Comparison of ENCODE assay signal across 9 mouse cellular contexts in the genomic region with DNA sequence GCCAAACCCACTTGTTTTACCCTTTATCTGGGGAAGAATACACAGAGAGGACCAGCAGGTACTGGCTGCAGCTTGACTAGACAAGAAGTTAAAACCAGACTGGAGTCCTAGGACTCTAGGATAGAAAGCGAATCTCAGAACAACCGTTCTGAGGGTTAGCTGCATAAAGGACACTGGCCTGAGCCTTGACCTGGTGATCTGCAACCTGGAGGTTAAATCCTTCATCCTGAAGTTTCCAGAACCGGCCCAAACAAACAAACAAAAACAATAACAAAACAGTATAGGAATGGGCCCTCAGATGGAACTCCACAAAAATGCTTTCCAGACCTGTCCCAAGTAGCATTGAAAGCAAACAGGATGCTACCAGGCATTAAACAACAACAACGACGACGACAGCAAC. TPM values are rescaled to one million over a fixed set of nuclear protein-coding genes. Genes with fewer than 3 reads are reported as not detected.
DNase-seq lines count a peak whose midpoint lies in the region; ATAC-seq and TF ChIP-seq lines count a peak whose summit lies in the region.
"Had no signal": no experiment of that assay in that cellular context is flagged by ENCODE, and none has a peak within 500 bp of the region (broad histone marks: within the 10 kb centered on the region; RNA-seq: fewer than 3 reads in every experiment).

A gene (minus strand): TSS at position 101 of the 400 bp plus-strand sequence.

- H3K9me3 ChIP-seq in kidney, embryonic 14.5 days (ENCODE audit: control insufficient read depth, low read length): no peaks in the 10 kb centered on the region
- H3K9me3 ChIP-seq in heart, postnatal 0 days (replicated peaks; ENCODE audit: control insufficient read depth, low read length): no peaks in the 10 kb centered on the region
- H3K9me3 ChIP-seq in limb, embryonic 15.5 days: no peaks in the 10 kb centered on the region

- H3K9ac ChIP-seq in kidney, embryonic 14.5 days (ENCODE audit: low read depth, low read length): peak within 1 kb of the TSS; percentile 42
- peak within 1 kb of the TSS; percentile 7; the same call in 1 of the 2 replicates for H3K9ac ChIP-seq in heart, postnatal 0 days (replicated peaks; ENCODE audit: low read depth, low read length)
- 0 out of 2 replicates have a peak within 1 kb of the TSS, but pooled peaks have one; percentile 39 for H3K9ac ChIP-seq in limb, embryonic 15.5 days

- TF ChIP-seq CTCF in heart, postnatal 0 days (IDR thresholded peaks at IDR 0.05; ENCODE audit: low read depth): no peak

- no peak within 1 kb of the TSS for H3K27ac ChIP-seq in kidney, embryonic 14.5 days (ENCODE audit: low read depth, low read length)
- no peak within 1 kb of the TSS for H3K27ac ChIP-seq in heart, postnatal 0 days (ENCODE audit: low read depth)
- no peak within 1 kb of the TSS for H3K27ac ChIP-seq in limb, embryonic 15.5 days

- peak within 1 kb of the TSS; percentile 91 for H3K4me2 ChIP-seq in kidney, embryonic 14.5 days (replicated peaks; ENCODE audit: low read depth, low read length)
- peak within 1 kb of the TSS; percentile 81 for H3K4me2 ChIP-seq in heart, postnatal 0 days (ENCODE audit: low read depth, low read length)
- peak within 1 kb of the TSS; percentile 99 for H3K4me2 ChIP-seq in limb, embryonic 15.5 days

- WGBS in kidney, embryonic 14.5 days: 22% methylated on average over 6 of the region's 6 CpGs
- 52% methylated on average over 6 of the region's 6 CpGs for WGBS in heart, postnatal 0 days
- 24% methylated on average over 6 of the region's 6 CpGs for WGBS in limb, embryonic 15.5 days

- H3K36me3 ChIP-seq in kidney, embryonic 14.5 days (ENCODE audit: control insufficient read depth, insufficient read depth, low read length): no peaks in the 10 kb centered on the region
- H3K36me3 ChIP-seq in heart, postnatal 0 days (replicated peaks; ENCODE audit: control insufficient read depth, insufficient read depth, low read length): no peaks in the 10 kb centered on the region
- no peaks in the 10 kb centered on the region for H3K36me3 ChIP-seq in limb, embryonic 15.5 days

- no peak for ATAC-seq in kidney, embryonic 14.5 days (ENCODE audit: low FRiP score, low TSS enrichment)
- ATAC-seq in heart, postnatal 0 days (ENCODE audit: insufficient read depth, low read depth): no peak
- ATAC-seq in limb, embryonic 15.5 days (ENCODE audit: insufficient number of reproducible peaks, low FRiP score, low TSS enrichment, low read depth): no peak

- DNase-seq in kidney, adult 18-20 months: no peak
- no peak for DNase-seq in adrenal gland, postnatal 25 days
- no peak for DNase-seq in heart, postnatal 0 days (ENCODE audit: low spot score)
- no peak for DNase-seq in embryo, embryonic 10.5 days (ENCODE audit: low spot score)
- no peak for DNase-seq in right cerebral cortex, postnatal 36 days (ENCODE audit: low spot score in 2 of 2)
- no peak for DNase-seq in embryo, embryonic 10 days (ENCODE audit: low spot score)

- peaks cover 8% of the 10 kb centered on the region; the same call in 1 of the 2 replicates for H3K4me1 ChIP-seq in kidney, embryonic 14.5 days (ENCODE audit: control insufficient read depth, insufficient read depth, low read length)
- no peaks in the 10 kb centered on the region; the same call in 1 of the 2 replicates for H3K4me1 ChIP-seq in heart, postnatal 0 days (ENCODE audit: control insufficient read depth, insufficient read depth)
- peaks cover 18% of the 10 kb centered on the region for H3K4me1 ChIP-seq in limb, embryonic 15.5 days

- TF ChIP-seq EP300 in heart, postnatal 0 days (IDR thresholded peaks at IDR 0.05; ENCODE audit: low read depth): no peak

- peak within 1 kb of the TSS; percentile 54 for H3K4me3 ChIP-seq in kidney, embryonic 14.5 days (ENCODE audit: low read length)
- H3K4me3 ChIP-seq in heart, postnatal 0 days (ENCODE audit: low read depth, low read length): peak within 1 kb of the TSS; percentile 56
- peak within 1 kb of the TSS; percentile 59 for H3K4me3 ChIP-seq in limb, embryonic 15.5 days
- H3K4me3 ChIP-seq: myocyte had no signal

- peaks cover 24% of the 10 kb centered on the region for H3K27me3 ChIP-seq in kidney, embryonic 14.5 days (ENCODE audit: control insufficient read depth, insufficient read depth, low read length)
- H3K27me3 ChIP-seq in heart, postnatal 0 days (ENCODE audit: control insufficient read depth, insufficient read depth, low read length): peaks cover 27% of the 10 kb centered on the region; the same call in 1 of the 2 replicates
- peaks cover 29% of the 10 kb centered on the region for H3K27me3 ChIP-seq in limb, embryonic 15.5 days

RNA-seq across cellular contexts. Expression of the gene that starts here (rescaled TPM):
- polyA plus RNA-seq in kidney, embryonic 14.5 days (2014; fragmentation: Nextera tagmentation; extraction: Ambion mirVana): 3.2 and 3.6 TPM in 2 replicates
- total RNA-seq in adrenal gland, postnatal 25 days (2021): 14.0 and 19.9 TPM in 2 replicates
- 11.7 and 20.3 TPM in 2 replicates for total RNA-seq in heart, postnatal 0 days (2014; rRNA removed; ENCODE audit: low replicate concordance)
- 6.5 and 7.5 TPM in 2 replicates for polyA plus RNA-seq in heart, postnatal 0 days (2015; fragmentation: Nextera tagmentation; extraction: Ambion mirVana)
- 3.5 and 6.8 TPM in 2 replicates for polyA plus RNA-seq in limb, embryonic 15.5 days (2015; fragmentation: Nextera tagmentation; extraction: Ambion mirVana)
- polyA plus RNA-seq: myocyte had no signal
